Mouse (Mus musculus): ENCODE data around the gene Adam19.

The Adam19 gene

DNA sequence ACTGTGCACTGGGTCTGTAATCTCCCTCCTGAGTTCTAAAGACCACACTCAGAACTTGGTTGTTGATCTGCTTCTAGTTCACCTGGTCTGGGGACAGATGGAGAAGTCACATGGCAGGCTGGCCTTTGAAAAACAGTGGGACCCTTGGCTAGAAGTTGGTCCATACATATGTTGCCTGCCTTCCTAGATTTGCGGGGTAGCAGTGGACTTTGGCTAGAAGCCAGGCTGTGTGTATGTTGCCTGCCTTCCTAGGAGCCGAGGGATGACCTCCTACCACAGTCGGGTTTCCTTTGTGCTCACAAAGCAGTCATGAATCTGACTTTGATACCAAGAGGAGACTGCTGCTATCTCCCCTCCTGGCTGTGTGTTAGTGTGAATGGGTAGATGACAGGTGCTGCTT, 41.3 kb downstream of the Adam19 start:
- in situ Hi-C loops (cut with MseI, MboI), result no loop called here

- in situ Hi-C loops (cut with MseI, MboI), result no loop called here
Observed at GRCm38 (mm10) chr11:46102107-46102506, 46.3 kb downstream of the Adam19 start.

DNA sequence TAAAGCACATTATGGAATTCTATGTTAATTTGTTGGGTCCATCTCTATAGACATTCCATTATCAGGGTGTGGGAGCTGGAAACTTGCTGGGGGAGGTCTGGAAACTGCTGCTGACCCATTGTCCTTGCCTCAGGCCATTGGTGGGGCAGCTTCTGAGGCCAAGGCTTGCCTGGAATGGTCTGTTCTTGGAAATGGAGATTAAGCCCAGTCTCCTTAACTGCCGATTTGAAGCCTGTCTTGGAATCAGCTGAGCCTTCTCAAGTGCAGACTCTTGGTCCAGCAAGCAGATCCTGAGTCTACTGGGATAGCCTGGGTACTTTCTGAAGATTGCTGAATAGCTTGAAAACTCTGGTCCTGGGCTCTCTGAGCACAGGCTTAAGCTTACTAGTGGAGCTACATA, 51.3 kb downstream of the Adam19 start:
- in situ Hi-C loops (cut with MseI, MboI), result no loop called here

- in situ Hi-C loops (cut with MseI, MboI), result no loop called here
Observed at GRCm38 (mm10) chr11:46109206-46109605, 53.4 kb downstream of the Adam19 start.

- in situ Hi-C loops (cut with MseI, MboI), result no loop called here
Observed at GRCm38 (mm10) chr11:46110156-46110944, 54.6 kb downstream of the Adam19 start.

GRCm38 (mm10) chr11:46110945-46111287, 55.1 kb downstream of the Adam19 start:
- in situ Hi-C loops (cut with MseI, MboI), result no loop called here

DNA sequence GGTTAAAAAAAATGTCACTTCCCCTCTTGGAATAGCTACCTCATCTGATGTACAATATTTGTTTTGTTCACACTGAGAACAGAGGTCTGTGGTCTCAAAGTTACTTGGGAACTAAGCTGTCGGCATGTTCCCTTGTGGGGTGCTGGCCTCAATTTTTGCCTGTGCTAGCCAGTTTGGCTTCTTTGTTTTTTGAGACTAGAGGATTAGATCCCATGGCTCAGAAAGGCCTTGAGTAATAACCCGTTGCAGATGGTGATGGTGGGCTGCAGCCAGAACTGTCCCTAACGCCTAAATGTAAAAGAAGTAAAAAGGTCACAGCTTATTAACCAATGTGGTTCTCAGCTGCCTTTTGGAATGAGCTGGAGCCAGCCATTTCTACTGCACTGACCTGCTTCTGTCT, 57.4 kb downstream of the Adam19 start:
- in situ Hi-C loops (cut with MseI, MboI), result no loop called here

DNA sequence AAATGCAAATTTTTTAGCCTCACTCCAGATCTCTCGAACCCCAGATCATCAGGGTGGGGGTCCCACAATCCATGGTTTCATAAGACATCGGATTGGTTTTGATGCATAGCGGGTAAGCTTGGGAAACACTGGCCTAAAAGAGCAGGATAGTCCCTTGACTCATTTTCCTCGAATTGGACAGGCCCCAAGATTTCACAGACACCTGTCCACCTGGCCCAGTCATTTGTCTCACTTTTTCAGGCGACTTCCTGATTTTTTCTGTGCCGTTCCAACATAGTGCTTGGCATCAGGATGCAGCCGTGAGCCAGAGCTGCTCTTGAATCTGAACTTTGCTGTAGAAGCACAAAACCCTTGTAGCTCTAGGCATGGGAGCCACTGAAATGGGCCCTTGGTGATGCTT, 58.4 kb downstream of the Adam19 start:
- in situ Hi-C loops (cut with MseI, MboI), result no loop called here

DNA sequence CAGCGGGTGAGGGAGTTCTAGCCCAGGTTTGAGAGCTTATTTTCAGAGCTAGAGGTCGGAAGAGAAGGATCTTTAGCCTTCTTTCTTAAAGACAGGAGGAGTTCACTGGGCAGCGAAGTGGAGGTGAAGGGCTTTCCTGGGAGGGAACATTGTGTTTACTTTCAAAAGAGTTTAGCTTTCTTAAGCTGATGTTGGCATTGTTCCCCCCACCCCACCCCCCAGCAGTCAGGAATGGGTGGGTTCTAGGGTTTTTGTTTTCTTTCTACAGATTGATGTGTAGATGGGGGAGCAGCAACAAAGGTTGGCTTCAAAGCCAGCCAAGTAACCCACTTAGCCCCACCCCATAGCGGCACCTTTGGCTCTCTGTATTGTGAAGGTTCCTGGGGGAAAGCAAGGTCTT, 59.2 kb downstream of the Adam19 start:
- in situ Hi-C loops (cut with MseI, MboI), result no loop called here

GRCm38 (mm10) chr11:46115411-46116173, 59.8 kb downstream of the Adam19 start:
- in situ Hi-C loops (cut with MseI, MboI), result no loop called here

GRCm38 (mm10) chr11:46116510-46116909, 60.7 kb downstream of the Adam19 start:
- in situ Hi-C loops (cut with MseI, MboI), result no loop called here

DNA sequence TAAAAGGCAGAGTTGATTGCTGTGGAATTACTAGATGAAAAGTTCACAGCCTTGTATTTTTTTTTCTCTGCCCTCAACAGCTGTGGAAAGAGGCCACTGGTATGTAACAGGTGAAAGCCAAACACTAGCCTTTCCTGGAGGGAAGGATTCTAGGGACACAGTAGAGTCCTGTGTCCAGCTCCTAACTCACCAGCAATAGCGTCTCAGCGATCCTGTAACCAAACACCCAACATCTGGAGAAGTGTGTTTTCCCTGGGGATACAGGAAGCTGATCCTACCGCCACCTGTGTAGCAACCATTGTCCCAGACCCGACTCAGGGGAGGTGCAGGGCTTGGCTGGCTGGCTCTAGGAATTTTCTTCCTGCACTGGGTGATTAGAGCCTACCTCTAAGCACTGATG, 63.8 kb downstream of the Adam19 start:
- in situ Hi-C loops (cut with MseI, MboI), result no loop called here

DNA sequence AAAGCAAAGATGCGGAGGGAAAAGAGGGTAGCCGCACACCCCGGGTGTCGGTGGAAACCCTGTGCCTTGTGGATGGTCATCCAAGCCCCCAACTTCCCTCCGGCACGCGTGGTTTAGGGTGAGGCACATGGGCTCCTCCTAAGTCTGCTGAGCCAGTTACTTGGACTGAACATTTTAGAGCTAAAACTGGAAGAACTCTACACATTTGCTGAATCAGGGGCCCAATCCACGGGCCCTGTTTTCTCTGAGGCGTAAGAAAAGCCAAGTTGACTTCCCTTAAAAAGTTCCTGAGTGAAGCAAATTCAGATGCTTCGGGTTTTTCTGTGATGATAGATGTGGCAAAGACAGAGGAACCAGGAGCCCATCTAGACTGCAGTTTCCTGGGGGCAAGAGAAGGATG, 64.3 kb downstream of the Adam19 start:
- in situ Hi-C loops (cut with MseI, MboI), result no loop called here

DNA sequence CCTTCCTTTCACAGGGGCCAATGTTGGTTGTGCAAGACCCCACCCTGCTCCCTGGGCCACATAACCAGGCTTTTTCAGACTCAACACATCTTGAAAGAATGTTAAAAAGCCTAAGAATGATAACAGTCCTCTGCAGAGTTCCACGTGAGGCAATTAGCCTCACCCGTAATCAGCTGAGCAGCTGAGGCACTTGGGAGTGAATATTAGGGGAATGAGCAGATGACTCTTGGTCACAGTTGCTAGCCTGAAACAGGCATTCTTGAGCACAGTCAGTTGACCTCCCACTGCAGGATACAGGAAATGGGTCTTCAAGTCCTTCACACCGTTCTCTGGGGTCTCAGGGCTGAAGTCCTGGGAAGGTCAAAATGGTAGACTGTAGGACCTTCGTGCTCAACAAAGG, 65.9 kb downstream of the Adam19 start:
- in situ Hi-C loops (cut with MseI, MboI), result no loop called here

GRCm38 (mm10) chr11:46122875-46123274, 67.1 kb downstream of the Adam19 start:
- in situ Hi-C loops (cut with MseI, MboI), result no loop called here

DNA sequence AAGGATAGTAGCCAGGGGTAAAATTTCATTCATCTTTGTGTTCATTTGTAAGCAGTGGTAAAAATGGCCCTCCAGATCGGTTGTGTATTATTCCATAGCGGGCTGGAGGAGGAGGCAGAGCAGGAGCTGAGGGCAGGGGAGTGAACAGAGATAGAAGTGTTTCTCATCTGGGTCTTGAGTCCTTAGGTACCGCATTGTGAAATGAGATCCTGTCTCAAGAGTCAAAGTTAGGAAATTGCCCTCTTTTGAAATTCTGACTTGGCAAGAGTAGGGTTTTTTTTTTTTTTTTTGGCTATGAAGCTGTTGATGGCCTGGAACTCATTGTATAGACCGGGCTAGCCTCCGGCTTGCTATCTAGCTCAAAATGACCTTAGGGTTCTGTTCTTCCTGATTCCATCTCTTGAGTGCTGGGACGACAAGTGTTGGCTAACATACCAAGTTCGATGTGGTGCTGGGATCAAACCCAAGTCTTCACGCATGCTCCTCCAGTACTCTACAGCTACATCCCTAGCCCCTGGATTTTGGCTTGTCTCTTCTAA, 67.6 kb downstream of the Adam19 start:
- in situ Hi-C loops (cut with MseI, MboI), result no loop called here

DNA sequence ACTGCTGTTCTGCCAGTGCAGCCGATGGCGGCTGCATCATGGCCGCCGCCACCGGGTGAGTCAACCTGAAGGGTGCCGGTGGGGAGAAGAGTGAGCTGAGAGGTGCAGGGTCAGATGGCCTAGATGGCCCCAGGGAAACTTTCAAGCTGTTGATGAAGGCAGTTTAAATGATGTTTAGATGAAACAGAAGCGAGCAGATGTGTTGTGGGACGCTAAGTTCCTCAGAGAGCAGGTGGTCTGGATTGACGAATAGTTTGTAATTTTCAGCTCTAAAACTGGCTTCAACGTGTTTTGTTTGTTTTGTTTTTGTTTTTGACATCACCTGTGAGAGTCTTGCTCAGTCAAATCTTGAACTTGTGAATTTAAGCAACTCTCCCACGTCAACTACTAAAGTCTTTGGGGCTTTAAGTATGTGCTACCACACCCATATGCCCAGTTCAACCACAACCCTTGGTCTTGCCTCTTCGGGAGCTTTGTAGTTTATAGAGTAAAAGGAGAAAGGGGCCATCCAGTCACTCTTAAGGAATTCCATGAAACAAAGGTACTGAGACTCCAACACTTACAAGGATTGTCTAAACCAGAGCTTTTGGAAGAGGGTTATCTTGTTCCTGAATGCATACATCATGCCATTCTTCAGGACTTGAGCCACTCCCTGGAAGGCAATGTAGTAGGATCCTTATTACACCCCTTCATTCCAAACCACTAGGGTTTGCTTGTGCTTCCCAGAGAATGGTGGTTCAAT, 69.5 kb downstream of the Adam19 start:
- in situ Hi-C loops (cut with MseI, MboI), result no loop called here

- in situ Hi-C loops (cut with MseI, MboI), result no loop called here
Observed at GRCm38 (mm10) chr11:46125835-46126229, 70.0 kb downstream of the Adam19 start.

GRCm38 (mm10) chr11:46126317-46126716, 70.5 kb downstream of the Adam19 start:
- in situ Hi-C loops (cut with MseI, MboI), result no loop called here

DNA sequence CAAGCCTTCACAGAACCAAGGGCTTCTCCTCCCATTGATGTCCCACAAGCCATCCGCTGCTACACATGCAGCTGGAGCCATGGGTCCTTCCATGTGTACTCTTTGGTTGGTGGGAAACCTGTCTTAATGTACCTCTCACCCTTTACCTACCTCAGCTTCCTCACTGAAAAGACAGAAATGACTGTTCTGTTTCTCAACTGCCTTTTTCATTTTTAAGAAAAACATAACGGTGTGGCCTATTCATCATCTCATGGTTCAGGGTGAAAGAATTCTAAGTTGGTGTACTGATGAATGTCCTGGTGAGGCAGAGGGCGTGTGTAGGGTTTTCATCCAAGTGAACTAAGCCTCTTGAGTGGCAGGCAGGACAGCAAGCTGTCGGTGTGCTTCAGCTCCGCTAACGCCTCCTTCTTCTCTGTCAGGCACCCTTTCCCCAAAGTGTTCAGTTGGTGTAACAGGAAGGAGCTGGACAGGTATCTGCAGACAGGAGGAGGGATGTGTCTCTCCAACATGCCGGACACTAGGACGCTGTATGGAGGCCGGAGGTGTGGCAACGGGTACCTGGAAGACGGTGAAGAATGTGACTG, 71.1 kb downstream of the Adam19 start:
- in situ Hi-C loops (cut with MseI, MboI), result no loop called here

GRCm38 (mm10) chr11:46127621-46128547, 72.1 kb downstream of the Adam19 start:
- in situ Hi-C loops (cut with MseI, MboI), result no loop called here

Data from mouse trophoblast stem cell (cell line).